24 mouse cellular contexts compared by ENCODE assay signal in the genomic region with DNA sequence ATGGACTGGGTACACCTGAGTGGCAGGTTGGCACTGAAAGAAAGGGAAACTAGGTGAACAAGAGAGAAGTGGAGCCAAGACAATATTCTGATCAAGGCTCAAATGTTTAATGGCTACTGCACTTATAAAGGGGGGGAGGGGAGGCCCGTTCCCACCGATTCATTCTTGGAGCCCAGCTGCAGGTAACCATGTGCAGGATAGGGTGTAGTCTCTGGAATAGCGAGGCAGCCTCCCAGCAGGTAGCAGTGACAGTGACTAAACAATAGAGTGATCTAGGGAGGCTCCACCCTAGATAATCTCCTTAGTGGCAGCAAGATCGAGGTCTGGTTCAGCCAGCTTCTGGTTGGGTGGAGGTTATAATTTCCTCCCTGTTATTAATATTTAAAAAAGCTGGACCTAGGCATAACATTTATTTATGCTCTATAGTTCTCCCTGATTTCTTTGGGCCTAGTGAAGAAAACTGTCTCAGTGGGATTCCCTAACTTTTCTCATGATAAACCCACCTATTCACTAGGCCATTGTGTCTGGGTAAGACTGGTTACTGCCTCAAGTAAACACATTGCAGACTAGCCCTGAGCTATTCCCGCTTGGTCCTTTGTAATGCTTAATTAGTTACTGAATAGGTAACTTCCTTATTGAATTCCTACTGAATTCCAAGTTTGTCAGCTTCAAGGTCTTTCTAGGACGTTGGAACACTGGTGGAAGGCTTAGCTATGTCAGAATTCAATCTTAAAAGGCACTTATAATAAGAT.
DNase-seq lines count a peak whose midpoint lies in the region; TF ChIP-seq lines count a peak whose summit lies in the region.
"Had no signal": no experiment of that assay in that cellular context is flagged by ENCODE, and none has a peak within 500 bp of the region (broad histone marks: within the 10 kb centered on the region; RNA-seq: fewer than 3 reads in every experiment).

No protein-coding gene starts in this region.

- H3K4me1 ChIP-seq in ES-Bruce4 (ENCODE audit: control insufficient read depth, insufficient read depth, low read length) (no peaks in the 10 kb centered on the region), ES-E14 (ENCODE audit: control insufficient read depth in 2 of 2, insufficient read depth in 2 of 2, low read length in 2 of 2, poor library complexity in 1 of 2) (no peaks in the 10 kb centered on the region)
- H3K4me1 ChIP-seq: embryonic facial prominence, embryonic 13.5 days; embryonic facial prominence, embryonic 15.5 days; forebrain, embryonic 10.5 days; forebrain, embryonic 12.5 days had no signal

- TF ChIP-seq POLR2A in ES-Bruce4 (IDR thresholded peaks at IDR 0.05; ENCODE audit: insufficient read depth, low read length): no peak

- H3K9me3 ChIP-seq in ES-Bruce4 (replicated peaks; ENCODE audit: control insufficient read depth, insufficient read depth, low read length, poor library complexity, severe bottlenecking) (peaks cover 38% of the 10 kb centered on the region), ES-E14 (ENCODE audit: control insufficient read depth, insufficient read depth, low read depth, low read length) (0 out of 2 replicates have a peak, but pooled peaks cover 2% of the 10 kb centered on the region)
- H3K9me3 ChIP-seq: embryonic facial prominence, embryonic 13.5 days; embryonic facial prominence, embryonic 15.5 days; forebrain, embryonic 10.5 days; forebrain, embryonic 12.5 days had no signal

- H3K27ac ChIP-seq in ES-Bruce4 (ENCODE audit: insufficient read depth, low read length) (peak overlapping the region; percentile 85), ES-E14 (ENCODE audit: insufficient read depth, low read depth, low read length, poor library complexity, severe bottlenecking) (peak overlapping the region; percentile 18; the same call in 1 of the 2 replicates)
- H3K27ac ChIP-seq: embryonic facial prominence, embryonic 13.5 days; embryonic facial prominence, embryonic 15.5 days; forebrain, embryonic 10.5 days; forebrain, embryonic 12.5 days had no signal

- peak; percentile 12 for DNase-seq in kidney, adult 9 months
- no peak for DNase-seq in kidney, postnatal 25 days
- DNase-seq in ES-E14 (ENCODE audit: low read depth, low spot score) (peak; percentile 35), ZHBTc4 (ENCODE audit: low read depth, low spot score) (peak; percentile 72)
- DNase-seq in layer of hippocampus, postnatal 36 days: no peak
- DNase-seq in right cerebral cortex, adult 18-20 months: no peak
- DNase-seq: adrenal gland, adult 2 months; adrenal gland, postnatal 10 days; adrenal gland, postnatal 25 days; B cell, adult 2 months; cerebellum, adult 11 months; cerebellum, adult 18-20 months; cerebellum, adult 8-10 months; cerebellum, adult 9-11 months; cerebellum, postnatal 14 days; cerebellum, postnatal 36 days; embryo, embryonic 11 days had no signal

- H3K4me3 ChIP-seq in ES-Bruce4 (ENCODE audit: low read depth, low read length): no peak overlapping the region
- H3K4me3 ChIP-seq in ES-E14 (ENCODE audit: insufficient read depth in 1 of 2, low read depth in 1 of 2, low read length in 2 of 2, poor library complexity in 1 of 2, severe bottlenecking in 1 of 2): no peak overlapping the region
- H3K4me3 ChIP-seq: embryonic facial prominence, embryonic 13.5 days; embryonic facial prominence, embryonic 15.5 days; erythroblast, embryonic 14.5 days; forebrain, embryonic 10.5 days; forebrain, embryonic 12.5 days had no signal

- no peak for TF ChIP-seq CTCF in ES-Bruce4 (IDR thresholded peaks at IDR 0.05; ENCODE audit: low read depth, low read length)

- H3K36me3 ChIP-seq in ES-Bruce4 (ENCODE audit: control insufficient read depth, insufficient read depth, low read length, poor library complexity, severe bottlenecking): no peaks in the 10 kb centered on the region
- H3K36me3 ChIP-seq in ES-E14 (ENCODE audit: control insufficient read depth, insufficient read depth, low read length, poor library complexity, severe bottlenecking): no peaks in the 10 kb centered on the region
- H3K36me3 ChIP-seq: embryonic facial prominence, embryonic 13.5 days; embryonic facial prominence, embryonic 15.5 days; forebrain, embryonic 10.5 days; forebrain, embryonic 12.5 days had no signal

- H3K27me3 ChIP-seq in ES-Bruce4 (ENCODE audit: control insufficient read depth, insufficient read depth, low read length, poor library complexity, severe bottlenecking): no peaks in the 10 kb centered on the region
- H3K27me3 ChIP-seq: CH12.LX; embryonic facial prominence, embryonic 13.5 days; embryonic facial prominence, embryonic 15.5 days; forebrain, embryonic 12.5 days had no signal

- H3K9ac ChIP-seq in ES-Bruce4 (ENCODE audit: low read depth, poor library complexity, severe bottlenecking): no peak overlapping the region
- H3K9ac ChIP-seq in ES-E14 (ENCODE audit: insufficient read depth, low read depth, low read length, poor library complexity, severe bottlenecking): no peak overlapping the region
- H3K9ac ChIP-seq: embryonic facial prominence, embryonic 13.5 days; embryonic facial prominence, embryonic 15.5 days; forebrain, embryonic 12.5 days had no signal

- peak; percentile 82 for TF ChIP-seq EP300 in ES-Bruce4 (IDR thresholded peaks at IDR 0.05; ENCODE audit: insufficient read depth, low read depth, low read length)

- in situ Hi-C loops in ES-E14 (cut with MboI; ENCODE audit: low sequenced_read_pairs in 2 of 2, unreplicated experiment in 2 of 2): no loop called here

TF ChIP-seq in ES-E14, 5 proteins besides CTCF, POLR2A, EP300 and RAD21:
- no peak for TF ChIP-seq CHD2 (IDR thresholded peaks at IDR 0.05; ENCODE audit: low read depth, low read length)
- no peak for TF ChIP-seq HCFC1 (IDR thresholded peaks at IDR 0.05; ENCODE audit: borderline replicate concordance, insufficient read depth, low read length)
- TF ChIP-seq ZNF384 (IDR thresholded peaks at IDR 0.05; ENCODE audit: low read depth, low read length): no peak
- TF ChIP-seq ZC3H11A (IDR thresholded peaks at IDR 0.05; ENCODE audit: borderline replicate concordance, low read depth, low read length): no peak
- no peak for TF ChIP-seq MAFK (IDR thresholded peaks at IDR 0.05; ENCODE audit: insufficient read depth, low read depth, low read length)

Comparison
In these comparisons a context has a peak if more than half of its experiments do, and no peak if none do; other contexts are left out.
1. DNase-seq: peak in kidney, adult 9 months (single experiment), ES-E14 (single experiment) and ZHBTc4 (single experiment); none in kidney, postnatal 25 days (0 of 2), layer of hippocampus, postnatal 36 days (0 of 2) and right cerebral cortex, adult 18-20 months (single experiment).